ENCODE assay signal across 10 mouse cellular contexts in the genomic region with DNA sequence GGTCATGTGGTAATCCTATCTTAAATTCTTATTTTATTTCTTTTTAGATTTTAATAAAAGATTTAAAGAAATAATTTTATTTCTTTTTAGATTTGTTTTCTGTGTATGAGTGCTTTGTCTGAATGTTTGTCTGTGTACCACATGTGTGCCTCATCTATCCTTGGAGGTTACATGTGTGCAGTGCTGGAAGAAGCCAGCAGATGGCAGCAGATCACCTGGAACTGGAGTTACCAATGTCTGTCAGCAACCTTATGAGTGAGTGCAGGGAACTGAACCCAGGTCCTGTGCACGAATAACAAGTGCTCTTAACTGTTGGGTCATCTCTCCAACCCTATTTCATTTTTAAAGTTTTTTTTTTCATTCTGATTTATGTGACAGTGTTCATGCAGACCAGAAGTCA. TPM values are rescaled to one million over a fixed set of nuclear protein-coding genes. Genes with fewer than 3 reads are reported as not detected.
DNase-seq lines count a peak whose midpoint lies in the region; ATAC-seq and TF ChIP-seq lines count a peak whose summit lies in the region.
"Had no signal": no experiment of that assay in that cellular context is flagged by ENCODE, and none has a peak within 500 bp of the region (broad histone marks: within the 10 kb centered on the region; RNA-seq: fewer than 3 reads in every experiment).

No protein-coding gene starts in this region.

- ATAC-seq in frontal cortex, adult (ENCODE audit: low TSS enrichment), result no peak
- ATAC-seq in Patski, result no peak
- peak; percentile 71; the same call in 1 of the 2 replicates for ATAC-seq in common myeloid progenitor, adult 5-6 weeks (replicated peaks; ENCODE audit: low read depth, poor library complexity, severe bottlenecking)
- peak; percentile 56; the same call in 1 of the 2 replicates for ATAC-seq in megakaryocyte-erythroid progenitor cell, adult 5-6 weeks (replicated peaks; ENCODE audit: low FRiP score, low TSS enrichment, poor library complexity, severe bottlenecking)

- POLR2A ChIA-PET in Patski (lab: Charles Lee), result no interaction called here

- in situ Hi-C loops in Patski (cut with MboI; ENCODE audit: low pct_unique_long_range_greater_than_20kb), result loop anchor here (25.0 kb wide), 1 partner anchor 515 kb away; no protein-coding TSS in a partner anchor

- no peaks in the 10 kb centered on the region for H3K27me3 ChIP-seq in Patski
- H3K27me3 ChIP-seq: embryonic facial prominence, embryonic 12.5 days; limb, embryonic 12.5 days had no signal

- peak; percentile 35 for DNase-seq in frontal cortex, postnatal 36 days (ENCODE audit: low spot score in 2 of 2)
- DNase-seq in 3T3-L1 (ENCODE audit: low read depth, low spot score), result peak; percentile 72
- DNase-seq in Patski (ENCODE audit: low read depth, low spot score), result no peak
- DNase-seq in layer of hippocampus, adult 9-11 months, result peak; percentile 12
- DNase-seq in thymus, postnatal 14 days, result peak; percentile 77

- peak; percentile 68 for TF ChIP-seq CTCF in Patski (IDR thresholded peaks at IDR 0.05)

- CTCF ChIA-PET in Patski (lab: Charles Lee), result interaction anchor here (1.2 to 1.6 kb wide), 3 partner anchors 11 to 92 kb away, joined by 3 to 4 read pairs (median 3); no protein-coding TSS in a partner anchor

RNA-seq across cellular contexts. Expression of gene Tmem40, which starts 35.1 kb away (rescaled TPM):
- polyA plus RNA-seq in Patski (2021), result not detected
- 29.5 and 39.6 TPM in 2 replicates for total RNA-seq in common myeloid progenitor, adult 5-6 weeks (2017)
- 27.1 and 36.9 TPM in 2 replicates for total RNA-seq in megakaryocyte-erythroid progenitor cell, adult 5-6 weeks (2014; fragmentation: Nextera tagmentation)
- 24.0 and 36.5 TPM in 2 replicates for total RNA-seq in megakaryocyte-erythroid progenitor cell, adult 5-6 weeks (2017)

RNA-seq across cellular contexts. Expression of gene Cand2, which starts 47.2 kb away (rescaled TPM):
- 9.9 TPM for polyA plus RNA-seq in Patski (2021)
- total RNA-seq in common myeloid progenitor, adult 5-6 weeks (2017), result 3.4 and 3.7 TPM in 2 replicates
- total RNA-seq in megakaryocyte-erythroid progenitor cell, adult 5-6 weeks (2014; fragmentation: Nextera tagmentation), result 0.54 and 2.1 TPM in 2 replicates
- 0.72 and 0.89 TPM in 2 replicates for total RNA-seq in megakaryocyte-erythroid progenitor cell, adult 5-6 weeks (2017)

RNA-seq across cellular contexts. Expression of gene Raf1, which starts 50.7 kb away (rescaled TPM):
- 96.8 TPM for polyA plus RNA-seq in Patski (2021)
- 68.9 and 70.8 TPM in 2 replicates for total RNA-seq in common myeloid progenitor, adult 5-6 weeks (2017)
- total RNA-seq in megakaryocyte-erythroid progenitor cell, adult 5-6 weeks (2014; fragmentation: Nextera tagmentation), result 112 and 136 TPM in 2 replicates
- 68.6 and 77.5 TPM in 2 replicates for total RNA-seq in megakaryocyte-erythroid progenitor cell, adult 5-6 weeks (2017)

Comparison
In these comparisons a context has a peak if more than half of its experiments do, and no peak if none do; other contexts are left out.
1. ATAC-seq: peak in common myeloid progenitor, adult 5-6 weeks (single experiment) and megakaryocyte-erythroid progenitor cell, adult 5-6 weeks (single experiment); none in frontal cortex, adult (single experiment) and Patski (single experiment).